Mouse (Mus musculus) midbrain, postnatal 0 days (tissue): ENCODE measurements at regions not wholly inside any gene's neighbourhood (a gene's known extent, or its start where the extent isn't known, plus 50 kb on each side); places are given as distances from the start of the nearest gene placed in this dataset.

Experiments used
- ATAC-seq: fragments of 200-750 bp; cut with Nextera tagmentation; 2 replicates; pipeline ENCODE4 v1.8.0; 2017; ENCODE audit warnings: moderate number of reproducible peaks, mild to moderate bottlenecking, moderate TSS enrichment, moderate library complexity; ENCODE audit not compliant: low FRiP score
- DNase-seq: peaks from one replicate; pipeline ENCODE4 v3.0.0-alpha.2; 2015; ENCODE audit warnings: low spot score
- H3K27ac ChIP-seq: fragments of 300-500 bp; sonication (generic); 2 replicates; pipeline ENCODE4 v1.5.1; 2014; ENCODE audit warnings: low read depth, mild to moderate bottlenecking, low read length, mixed read lengths
- H3K27me3 ChIP-seq: fragments of 300-500 bp; sonication (generic); 2 replicates; pipeline ENCODE4 v1.6.1; 2014; ENCODE audit warnings: low read length, control low read depth, mixed read lengths; ENCODE audit not compliant: insufficient read depth
- H3K36me3 ChIP-seq: fragments of 300-500 bp; sonication (generic); 2 replicates; pipeline ENCODE4 v1.6.1; 2014; ENCODE audit warnings: low read length, control low read depth, mixed read lengths; ENCODE audit not compliant: insufficient read depth
- H3K4me1 ChIP-seq: fragments of 300-500 bp; sonication (generic); 2 replicates; pipeline ENCODE4 v1.6.1; 2014; ENCODE audit warnings: mild to moderate bottlenecking, control low read depth, antibody characterized with exemption, low read length, mixed read lengths; ENCODE audit not compliant: insufficient read depth
- H3K4me2 ChIP-seq: fragments of 300-500 bp; sonication (generic); 2 replicates; pipeline ENCODE4 v1.6.1; 2014; ENCODE audit warnings: low read depth, mild to moderate bottlenecking, low read length, mixed read lengths; ENCODE audit not compliant: poor library complexity, severe bottlenecking
- H3K4me3 ChIP-seq: fragments of 300-500 bp; sonication (generic); 2 replicates; pipeline ENCODE4 v1.5.1; 2014; ENCODE audit warnings: low read depth, mild to moderate bottlenecking, low read length, moderate library complexity
- H3K9ac ChIP-seq: fragments of 300-500 bp; sonication (generic); replicated peaks from 2 replicates; pipeline ENCODE4 v1.6.1; 2014; ENCODE audit warnings: mild to moderate bottlenecking, low read length, moderate library complexity, mixed read lengths; ENCODE audit not compliant: poor library complexity, severe bottlenecking
- H3K9me3 ChIP-seq: fragments of 300-500 bp; sonication (generic); 2 replicates; pipeline ENCODE4 v1.6.1; 2016; ENCODE audit warnings: low read length, control low read depth
- CTCF ChIP-seq: IDR thresholded peaks from 2 replicates; pipeline ENCODE4 v1.5.1; 2016; ENCODE audit warnings: antibody characterized with exemption, mild to moderate bottlenecking
- WGBS: fragments of 180-500 bp; shearing (Covaris S2); extraction: QIAGEN DNeasy Blood & Tissue Kit; methylation state at CpG from one replicate; pipeline ENCODE4 v1.1.7; 2014; 5-methylcytosine and 5-hydroxymethylcytosine counted together

DNA sequence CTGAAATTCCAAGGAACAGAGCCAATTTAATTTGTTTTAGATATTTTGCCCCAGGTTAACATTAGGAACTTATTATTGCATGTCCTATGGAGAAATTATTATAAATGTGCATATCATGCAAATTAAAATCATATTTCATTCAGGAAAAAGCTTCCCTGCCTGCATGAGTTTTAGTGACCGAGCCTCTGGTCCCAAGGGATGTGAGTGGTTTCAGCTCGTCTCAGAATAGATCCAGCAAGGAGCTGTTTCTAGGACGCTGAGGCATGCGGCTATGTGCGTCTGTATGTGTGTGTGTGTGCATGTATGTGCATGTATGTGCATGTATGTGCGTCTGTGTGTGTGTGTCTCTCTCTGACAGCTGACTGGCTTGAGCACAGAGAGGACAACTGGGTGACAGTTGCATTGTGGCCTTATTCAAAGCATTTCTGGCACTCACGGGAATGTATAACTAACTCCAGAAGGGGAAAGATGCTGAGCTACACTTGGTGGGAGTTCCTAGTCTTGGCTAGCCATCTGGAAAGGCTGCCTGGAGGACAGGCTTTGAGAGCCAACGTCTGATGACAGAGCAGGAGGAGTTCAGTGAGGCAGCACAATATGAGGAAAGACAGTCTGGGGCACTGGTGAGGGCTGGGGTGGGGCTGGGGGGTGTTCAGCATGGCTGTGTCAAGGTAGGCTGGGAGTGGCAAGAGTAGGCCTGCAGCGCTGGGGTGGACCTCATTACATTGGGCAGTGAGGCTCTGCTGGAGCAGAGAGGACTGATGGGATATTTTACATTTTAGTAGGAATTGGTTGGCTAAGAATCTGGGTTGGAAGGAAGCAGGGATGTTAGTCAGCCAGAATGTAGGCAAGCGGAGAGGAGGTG lies 75.8 kb downstream of the Rpl14 start:
- no peaks in the 10 kb centered on the region for H3K27me3 ChIP-seq
- 63% methylated on average over 10 of the region's 10 CpGs for WGBS
- 0 out of 2 replicates have a peak overlapping the region, but pooled peaks have one; percentile 18 for H3K27ac ChIP-seq
- DNase-seq (peak; percentile 66), ATAC-seq (no peak)
- H3K9ac ChIP-seq: no peak overlapping the region
- peaks cover 5% of the 10 kb centered on the region; the same call in 1 of the 2 replicates for H3K4me1 ChIP-seq
- H3K4me3 ChIP-seq: no peak overlapping the region
- no peak for TF ChIP-seq CTCF
- no peaks in the 10 kb centered on the region for H3K9me3 ChIP-seq
- no peak overlapping the region for H3K4me2 ChIP-seq
- H3K36me3 ChIP-seq: no peaks in the 10 kb centered on the region

DNA sequence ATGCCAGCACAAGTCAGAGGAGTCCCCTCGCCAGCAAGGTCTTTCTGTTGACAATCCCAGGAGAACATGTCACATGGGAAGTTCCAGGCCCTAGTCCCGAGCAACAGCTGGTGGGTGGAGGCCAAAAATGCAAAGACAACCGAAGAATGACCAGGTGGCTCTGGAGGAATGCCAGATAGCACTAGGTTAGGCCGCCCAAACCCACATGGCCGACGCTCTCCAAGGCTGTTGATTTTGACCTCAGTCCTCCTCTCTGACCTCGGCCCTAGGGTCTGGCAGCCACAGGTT lies 76.4 kb downstream of the Rpl14 start:
- Histone ChIP-seq H3K27ac (no peak overlapping the region), H3K9me3 (no peaks in the 10 kb centered on the region), H3K4me1 (peaks cover 5% of the 10 kb centered on the region; the same call in 1 of the 2 replicates), H3K36me3 (no peaks in the 10 kb centered on the region), H3K4me2 (no peak overlapping the region), H3K4me3 (no peak overlapping the region), H3K9ac (no peak overlapping the region), H3K27me3 (no peaks in the 10 kb centered on the region)
- DNase-seq (no peak), ATAC-seq (no peak)
- 87% methylated on average over 7 of the region's 7 CpGs for WGBS
- TF ChIP-seq CTCF: no peak

GRCm38 (mm10) chr9:120652733-120653132 lies 81.5 kb downstream of the Rpl14 start:
- Histone ChIP-seq H3K27me3 (no peaks in the 10 kb centered on the region), H3K4me2 (no peak overlapping the region), H3K9me3 (no peaks in the 10 kb centered on the region), H3K4me1 (peaks cover 10% of the 10 kb centered on the region; the same call in 1 of the 2 replicates), H3K36me3 (no peaks in the 10 kb centered on the region), H3K9ac (no peak overlapping the region), H3K27ac (no peak overlapping the region), H3K4me3 (no peak overlapping the region)
- 60% methylated on average over 14 of the region's 14 CpGs for WGBS
- no peak for DNase-seq
- TF ChIP-seq CTCF: no peak
- no peak for ATAC-seq

DNA sequence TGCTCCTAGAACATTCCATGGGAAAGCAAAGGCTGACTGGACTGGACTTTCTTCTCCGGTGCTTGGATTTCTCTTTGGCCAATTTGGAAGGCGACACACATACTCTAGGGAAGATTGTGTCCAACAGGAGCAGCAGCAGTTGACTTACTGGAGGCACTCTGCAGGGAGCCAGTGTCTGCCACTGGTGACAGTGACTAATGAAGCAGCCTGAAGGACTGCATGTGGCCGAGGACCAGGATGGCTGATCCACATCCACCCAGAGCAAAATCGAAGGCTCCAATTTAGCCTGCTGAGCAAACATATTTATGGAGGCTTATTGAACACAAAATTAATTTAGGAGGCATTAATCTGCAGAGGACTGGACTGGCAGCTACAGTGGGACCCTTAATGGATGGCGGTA lies 81.9 kb downstream of the Rpl14 start:
- DNase-seq (peak; percentile 41), ATAC-seq (no peak)
- Histone ChIP-seq H3K27me3 (no peaks in the 10 kb centered on the region), H3K36me3 (no peaks in the 10 kb centered on the region), H3K4me1 (peaks cover 10% of the 10 kb centered on the region; the same call in 1 of the 2 replicates), H3K4me3 (no peak overlapping the region), H3K4me2 (no peak overlapping the region), H3K9ac (no peak overlapping the region), H3K27ac (no peak overlapping the region), H3K9me3 (no peaks in the 10 kb centered on the region)
- 51% methylated on average over 5 of the region's 5 CpGs for WGBS
- TF ChIP-seq CTCF: no peak

DNA sequence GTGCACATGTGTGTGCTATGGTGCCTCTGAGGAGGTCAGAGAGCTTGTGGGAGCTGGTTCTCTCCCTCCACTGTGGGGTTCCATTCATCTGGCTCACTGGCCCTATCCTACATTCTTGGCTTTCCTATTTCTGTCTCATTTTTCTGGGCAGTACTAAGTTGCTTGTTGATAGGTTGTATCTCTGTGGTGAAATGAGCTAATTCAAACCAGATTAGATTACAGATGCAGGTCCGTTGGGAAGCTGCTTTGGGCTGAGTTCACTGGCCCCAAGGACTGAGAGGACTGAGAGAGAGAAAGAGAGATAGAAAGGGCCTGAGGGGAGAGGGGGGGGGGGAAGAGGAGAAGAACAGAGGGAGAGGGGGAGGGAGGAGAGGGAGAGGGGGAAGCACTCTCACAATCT lies 83.5 kb downstream of the Rpl14 start:
- WGBS: 13% methylated on average over 1 of the region's 1 CpGs
- no peaks in the 10 kb centered on the region for H3K9me3 ChIP-seq
- H3K4me3 ChIP-seq: no peak overlapping the region

GRCm38 (mm10) chr9:120656976-120657375 lies 85.7 kb downstream of the Rpl14 start:
- H3K4me3 ChIP-seq: no peak overlapping the region
- peak; percentile 27 for DNase-seq
- no peak for ATAC-seq

More for the DNA sequence above, 83.5 kb downstream of the Rpl14 start:
- Histone ChIP-seq H3K9ac (no peak overlapping the region), H3K4me1 (peaks cover 10% of the 10 kb centered on the region; the same call in 1 of the 2 replicates), H3K4me2 (no peak overlapping the region), H3K36me3 (no peaks in the 10 kb centered on the region), H3K27ac (no peak overlapping the region), H3K27me3 (no peaks in the 10 kb centered on the region)
- no peak for TF ChIP-seq CTCF
- ATAC-seq (no peak), DNase-seq (no peak)

More at GRCm38 (mm10) chr9:120656976-120657375, 85.7 kb downstream of the Rpl14 start:
- peaks cover 10% of the 10 kb centered on the region; the same call in 1 of the 2 replicates for H3K4me1 ChIP-seq
- no peak overlapping the region for H3K4me2 ChIP-seq
- WGBS: 25% methylated on average over 4 of the region's 6 CpGs
- no peaks in the 10 kb centered on the region for H3K36me3 ChIP-seq
- no peaks in the 10 kb centered on the region for H3K9me3 ChIP-seq
- H3K9ac ChIP-seq: no peak overlapping the region
- peak; percentile 77 for TF ChIP-seq CTCF
- H3K27ac ChIP-seq: no peak overlapping the region
- no peaks in the 10 kb centered on the region for H3K27me3 ChIP-seq
